Mouse (Mus musculus) T-cell, adult 2 months (primary cell): ENCODE measurements around the gene Mcemp1.

Experiments used
- DNase-seq: peaks from one replicate; pipeline ENCODE4 v3.0.0; 2022; ENCODE audit warnings: low spot score

Gene Mcemp1

DNA sequence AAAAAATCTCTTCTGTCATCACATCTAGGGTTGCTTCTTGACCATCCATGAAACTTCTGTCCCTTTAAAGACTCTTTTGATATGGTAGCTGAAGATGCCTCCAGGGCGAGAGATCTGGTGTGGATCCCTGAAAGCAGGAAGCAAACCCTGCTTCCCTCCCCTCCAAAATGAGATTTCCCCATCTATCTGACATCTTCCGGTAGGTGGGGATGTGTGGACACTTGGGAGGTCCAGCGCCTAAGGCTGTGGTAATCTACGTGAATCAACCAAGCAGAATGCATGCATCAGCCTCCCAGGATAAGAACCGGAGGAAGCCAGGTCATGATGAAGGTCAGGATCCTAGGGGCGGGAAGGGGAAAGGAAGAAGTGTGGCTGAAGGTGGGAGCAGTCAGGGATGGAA, at the start of gene Mcemp1:
Gene Mcemp1 (plus strand): TSS at position 248 of the 400 bp plus-strand sequence.
- no peak for DNase-seq

DNA sequence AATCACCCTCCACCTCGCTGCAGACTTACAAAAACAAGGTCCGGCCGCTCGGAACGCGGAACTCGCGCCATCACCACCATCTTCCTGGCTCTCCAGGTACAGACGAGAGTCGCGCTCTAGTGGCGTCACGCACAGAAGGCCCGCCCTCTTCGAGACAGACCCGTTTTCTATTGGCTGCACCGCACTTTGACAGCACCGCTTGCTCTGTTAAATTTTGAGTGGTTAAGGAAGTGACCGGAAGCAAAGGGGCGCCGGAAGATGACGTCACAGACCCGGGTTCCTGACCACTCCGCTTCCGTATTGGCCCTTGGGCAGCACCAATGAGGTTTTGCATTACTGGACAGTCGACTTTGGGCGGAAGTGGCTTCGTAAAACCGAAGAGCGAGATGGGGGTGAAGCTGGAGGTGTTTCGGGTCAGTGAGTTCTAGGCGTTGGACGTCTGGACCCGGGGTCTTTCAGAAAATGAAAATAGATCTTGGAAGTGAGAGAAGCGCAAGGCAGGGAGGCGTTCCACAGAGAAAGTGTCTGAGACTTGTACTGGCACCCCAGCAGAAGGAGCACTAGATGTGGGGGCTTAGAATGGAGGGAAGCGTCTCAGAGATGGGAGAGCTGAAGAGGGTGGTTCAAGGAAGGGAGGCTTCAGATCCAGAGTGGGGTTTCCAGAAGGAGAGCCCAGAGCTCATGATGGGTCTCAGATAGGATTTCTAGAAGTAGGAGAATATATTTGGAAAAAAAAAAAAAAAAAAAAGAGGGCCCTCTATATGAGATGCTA, 44.2 kb upstream of the Mcemp1 start, which contains the start of the genes Xab2 and Pet100:
Gene Xab2 (minus strand): TSS at position 118 of the 772 bp plus-strand sequence.
Gene Pet100 (plus strand): TSS at position 350 of the 772 bp plus-strand sequence.
- peak; percentile 98 for DNase-seq

GRCm38 (mm10) chr8:3622119-3622518, 43.4 kb upstream of the Mcemp1 start:
- DNase-seq = no peak

DNA sequence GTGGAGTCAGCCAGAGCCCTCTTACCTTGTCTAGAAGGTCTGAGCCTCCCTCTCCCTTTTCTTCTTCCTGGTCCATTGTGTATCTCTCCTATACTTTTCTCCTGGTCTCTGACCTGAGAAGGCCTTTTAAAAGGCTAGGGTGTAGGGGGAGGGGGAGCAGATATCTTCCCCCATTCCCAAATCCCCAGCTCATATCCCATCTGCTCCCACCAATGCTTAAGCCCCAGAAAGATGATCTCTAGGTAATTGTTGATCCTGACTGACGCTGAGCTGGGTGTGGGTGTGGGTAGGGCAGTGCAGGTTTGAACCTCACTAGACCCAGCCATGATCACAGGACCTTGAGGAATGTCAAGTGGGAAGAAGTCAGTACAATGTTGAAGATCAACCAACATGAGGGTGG, 40.1 kb upstream of the Mcemp1 start, which contains the start of gene Pcp2:
Gene Pcp2 (minus strand): TSS at position 101 of the 400 bp plus-strand sequence.
- DNase-seq = no peak

DNA sequence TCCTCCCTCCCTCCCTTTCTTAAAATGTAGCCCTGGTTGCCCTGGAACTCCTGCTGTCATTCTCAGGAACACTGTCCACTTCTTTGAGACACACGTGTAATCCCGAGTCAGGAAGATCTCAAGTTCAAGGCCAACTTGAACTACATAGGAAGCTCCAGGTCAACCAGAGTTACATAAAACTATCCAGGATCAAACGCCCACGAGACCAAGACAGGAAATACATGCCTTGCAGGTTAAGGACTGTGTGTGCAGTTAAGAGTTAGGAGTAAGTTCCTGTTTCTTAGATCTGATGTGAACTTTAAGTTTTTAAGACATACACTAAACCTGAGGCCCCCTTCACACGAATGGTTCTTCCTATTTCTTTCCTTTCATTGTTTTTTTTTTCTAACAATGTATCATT, 38.6 kb upstream of the Mcemp1 start:
- DNase-seq = no peak

DNA sequence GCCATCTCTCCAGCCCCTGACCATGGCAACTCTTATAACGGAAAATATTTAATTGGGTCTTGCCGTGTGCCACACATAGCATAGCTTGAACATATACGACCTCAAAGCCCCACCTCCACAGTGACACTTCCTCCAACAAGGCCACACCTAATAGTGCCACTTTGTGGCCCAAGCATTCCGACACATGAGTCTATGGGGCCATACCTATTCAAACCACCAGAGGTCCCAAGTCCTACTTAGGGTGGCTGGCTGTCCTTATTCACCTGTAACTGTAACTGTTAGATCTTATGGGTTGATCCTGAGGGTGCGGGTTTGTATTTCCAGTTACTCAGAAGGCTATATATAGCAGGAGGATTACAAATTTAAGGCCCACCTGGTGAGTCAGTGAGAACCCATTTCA, 37.5 kb upstream of the Mcemp1 start:
- peak; percentile 51 for DNase-seq

GRCm38 (mm10) chr8:3630647-3631477, 34.7 kb upstream of the Mcemp1 start, which contains the start of gene Stxbp2:
Gene Stxbp2, plus strand, starts transcription at chr8:3630955.
- DNase-seq = peak; percentile 89

DNA sequence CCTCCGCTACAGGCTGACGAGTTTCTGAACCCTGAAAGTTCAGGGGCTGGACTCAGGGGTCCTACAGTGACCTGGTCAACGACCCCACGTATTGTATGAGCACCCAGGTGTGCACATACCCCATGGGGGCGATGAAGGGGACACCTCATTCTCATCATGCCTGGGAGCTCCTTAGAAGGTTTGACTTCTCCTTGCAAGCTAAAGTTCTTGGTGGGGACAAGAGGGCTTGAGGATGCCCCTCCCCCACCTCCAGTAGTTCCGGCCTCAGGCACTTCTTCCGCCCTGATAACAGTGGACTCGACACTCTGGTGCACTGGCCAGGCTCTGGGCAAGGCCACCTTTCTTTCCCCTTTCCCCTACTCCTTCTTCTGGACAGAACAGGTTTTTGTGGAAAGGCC, 34.1 kb upstream of the Mcemp1 start:
- no peak for DNase-seq

- peak; percentile 42 for DNase-seq
Observed at GRCm38 (mm10) chr8:3645804-3646203, 19.8 kb upstream of the Mcemp1 start.

GRCm38 (mm10) chr8:3646824-3647531, 18.6 kb upstream of the Mcemp1 start:
- no peak for DNase-seq

GRCm38 (mm10) chr8:3647561-3647960, 18.0 kb upstream of the Mcemp1 start:
- no peak for DNase-seq

GRCm38 (mm10) chr8:3648268-3648667, 17.3 kb upstream of the Mcemp1 start:
- DNase-seq = no peak

DNA sequence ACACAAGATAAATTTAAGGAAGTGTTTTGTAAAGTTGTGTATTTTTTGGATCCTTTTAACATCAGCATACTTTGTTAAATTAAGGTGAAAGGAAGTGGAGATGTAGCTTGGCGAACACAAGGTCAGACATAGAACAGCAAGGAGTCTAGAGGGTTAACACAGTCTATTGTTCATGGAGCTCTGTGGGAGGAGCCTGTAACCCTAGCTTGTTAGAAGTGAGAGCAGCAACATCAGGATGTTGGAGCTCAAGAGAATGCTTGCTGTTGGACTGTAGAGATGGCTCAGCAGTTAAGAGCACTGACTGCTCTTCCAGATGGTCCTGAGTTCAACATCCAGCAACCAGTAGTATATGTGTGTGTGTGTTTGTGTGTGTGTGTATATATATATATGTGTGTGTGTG, 16.6 kb upstream of the Mcemp1 start:
- no peak for DNase-seq

DNA sequence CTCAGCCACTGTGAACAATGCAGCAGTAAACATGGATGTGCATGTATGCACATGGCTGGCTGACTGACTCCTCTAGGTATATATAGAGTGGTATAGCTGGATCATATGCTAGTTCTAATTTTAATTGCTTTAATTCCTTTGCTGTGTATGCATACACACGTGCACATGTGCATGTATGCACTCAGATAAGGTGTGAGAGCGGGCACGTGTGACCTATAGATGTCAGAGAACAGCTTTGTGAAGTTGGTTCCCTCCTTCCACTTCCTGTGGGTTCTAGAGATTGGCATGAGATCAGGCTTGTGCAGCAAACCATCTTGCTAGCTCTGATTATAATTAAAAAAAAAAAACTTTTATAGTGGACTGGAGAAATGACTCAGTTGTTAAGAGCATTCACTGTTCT, 12.7 kb upstream of the Mcemp1 start:
- DNase-seq = no peak

- no peak for DNase-seq
Observed at GRCm38 (mm10) chr8:3654726-3655508, 10.6 kb upstream of the Mcemp1 start.

GRCm38 (mm10) chr8:3655526-3655925, 10.0 kb upstream of the Mcemp1 start, which contains the start of gene Retn:
Gene Retn, plus strand, starts transcription at chr8:3655770.
- no peak for DNase-seq

DNA sequence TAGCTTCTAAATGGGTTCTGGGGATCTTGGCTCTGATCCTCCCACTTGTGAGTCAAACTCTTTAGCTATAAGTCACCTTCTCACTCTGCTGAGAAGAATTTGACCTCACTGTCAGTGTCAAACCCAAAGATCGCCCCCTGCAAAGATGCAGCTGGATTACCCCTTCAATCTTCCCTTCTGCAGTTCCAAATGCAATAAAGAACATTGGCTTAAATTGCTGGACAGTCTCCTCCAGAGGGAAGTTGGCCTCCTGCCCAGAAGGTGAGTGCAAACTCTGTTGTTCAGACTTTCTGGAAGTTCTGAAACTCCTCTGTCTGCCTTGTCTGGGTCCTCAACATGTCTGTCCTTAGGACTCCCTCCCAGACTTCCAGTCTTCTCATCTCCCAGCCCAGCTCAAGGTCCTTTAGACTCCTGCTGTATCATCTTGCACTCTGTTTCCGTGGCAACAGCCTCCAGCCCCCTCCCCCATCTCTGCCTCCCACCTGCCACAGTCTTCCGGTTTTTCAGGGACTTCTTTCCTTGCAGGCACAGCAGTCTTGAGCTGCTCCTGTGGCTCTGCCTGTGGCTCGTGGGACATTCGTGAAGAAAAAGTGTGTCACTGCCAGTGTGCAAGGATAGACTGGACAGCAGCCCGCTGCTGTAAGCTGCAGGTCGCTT, 8.7 kb upstream of the Mcemp1 start:
- no peak for DNase-seq

DNA sequence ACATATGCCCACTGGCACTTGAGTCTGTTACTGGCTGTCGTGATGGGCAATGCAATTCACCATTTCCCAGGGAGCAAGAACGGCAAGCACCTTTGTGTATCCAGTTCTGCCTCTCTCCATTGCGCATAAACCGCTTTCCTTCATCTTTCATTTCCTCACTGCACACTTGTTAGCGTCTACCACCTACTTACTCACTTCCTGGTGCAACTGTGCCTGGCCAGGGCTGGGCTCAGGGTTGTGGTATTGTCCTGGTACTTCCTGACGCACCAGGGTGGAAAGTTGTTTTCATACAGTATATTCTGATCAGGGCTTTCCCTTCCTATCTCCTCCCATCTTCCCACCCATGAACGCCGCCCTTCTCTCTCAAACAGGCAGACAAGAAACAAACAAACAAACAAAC, 4.7 kb upstream of the Mcemp1 start:
- no peak for DNase-seq

DNA sequence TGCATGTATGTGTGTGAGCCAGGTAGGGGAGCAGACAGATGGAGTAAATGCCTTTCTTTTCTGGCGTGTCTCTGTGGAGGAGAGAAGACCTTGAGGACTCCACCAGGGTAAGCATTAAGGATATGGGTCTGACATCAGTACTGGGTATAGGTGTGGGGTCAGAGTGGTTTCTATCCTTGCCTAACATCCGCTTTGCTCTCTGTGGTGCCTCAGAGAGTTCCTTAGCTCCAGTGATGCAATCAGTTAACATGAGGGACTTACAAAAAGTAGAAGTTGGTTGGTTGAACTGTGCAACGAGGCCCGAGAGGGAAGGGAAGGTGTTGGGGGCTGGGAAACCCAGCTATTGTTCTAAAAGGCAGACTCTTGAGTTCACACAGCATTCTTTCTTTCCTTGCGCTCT, 1.1 kb upstream of the Mcemp1 start:
- DNase-seq = no peak

DNA sequence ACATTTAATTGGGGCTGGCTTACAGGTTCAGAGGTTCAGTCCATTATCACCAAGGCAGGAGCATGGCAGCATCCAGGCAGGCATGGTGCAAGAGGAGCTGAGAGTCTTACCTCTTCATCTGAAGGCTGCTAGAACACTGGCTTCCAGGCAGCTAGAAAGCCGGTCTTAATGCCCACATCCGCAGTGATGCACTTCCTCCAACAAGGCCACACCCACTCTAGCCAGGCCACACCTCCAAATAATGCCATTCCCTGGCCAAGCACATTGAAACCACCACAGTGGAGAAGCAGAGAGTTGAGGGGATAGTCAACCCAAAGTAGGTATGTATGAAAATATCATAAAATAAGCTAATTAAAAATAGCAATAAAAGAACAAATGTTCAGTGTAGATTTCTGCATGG, 4.8 kb downstream of the Mcemp1 start:
- DNase-seq = peak; percentile 22

- DNase-seq = peak; percentile 82
Observed at GRCm38 (mm10) chr8:3671980-3672491, 6.5 kb downstream of the Mcemp1 start, which contains the start of gene Fcor. Gene Fcor, minus strand, starts transcription at chr8:3672362.
